Mouse (Mus musculus) B cell, adult (primary cell): Measurements from ENCODE around the gene Etv1. TPM values are rescaled to one million over a fixed set of nuclear protein-coding genes. Genes with fewer than 3 reads are reported as not detected.

ENCODE experiments used
- total RNA-seq: library from RNA; stranded (reverse); gene quantifications from 4 replicates; pipeline ENCODE4 v1.2.4, GENCODE M21; 2023; ENCODE audit not compliant: inconsistent age

The Etv1 gene
- 0.27 to 1.7 TPM (median 0.66 TPM) in 4 replicates for total RNA-seq

GRCm38 (mm10) chr12:38779186-38779777, at the start of gene Etv1:
Gene Etv1 (plus strand): TSS chr12:38779380.

